Mouse (Mus musculus) ZHBTc4 (cell line): ENCODE results near the gene Abcc4.
"Not testable (repeated sequence)": the region's sequence is repeated elsewhere in the genome, so short reads cannot be mapped to it uniquely, and the experiment has no call there.

Experiments used
- DNase-seq: peaks from one replicate; pipeline ENCODE4 v3.0.0-alpha.2; 2011; ENCODE audit warnings: low read depth, low spot score

Abcc4 gene

DNA sequence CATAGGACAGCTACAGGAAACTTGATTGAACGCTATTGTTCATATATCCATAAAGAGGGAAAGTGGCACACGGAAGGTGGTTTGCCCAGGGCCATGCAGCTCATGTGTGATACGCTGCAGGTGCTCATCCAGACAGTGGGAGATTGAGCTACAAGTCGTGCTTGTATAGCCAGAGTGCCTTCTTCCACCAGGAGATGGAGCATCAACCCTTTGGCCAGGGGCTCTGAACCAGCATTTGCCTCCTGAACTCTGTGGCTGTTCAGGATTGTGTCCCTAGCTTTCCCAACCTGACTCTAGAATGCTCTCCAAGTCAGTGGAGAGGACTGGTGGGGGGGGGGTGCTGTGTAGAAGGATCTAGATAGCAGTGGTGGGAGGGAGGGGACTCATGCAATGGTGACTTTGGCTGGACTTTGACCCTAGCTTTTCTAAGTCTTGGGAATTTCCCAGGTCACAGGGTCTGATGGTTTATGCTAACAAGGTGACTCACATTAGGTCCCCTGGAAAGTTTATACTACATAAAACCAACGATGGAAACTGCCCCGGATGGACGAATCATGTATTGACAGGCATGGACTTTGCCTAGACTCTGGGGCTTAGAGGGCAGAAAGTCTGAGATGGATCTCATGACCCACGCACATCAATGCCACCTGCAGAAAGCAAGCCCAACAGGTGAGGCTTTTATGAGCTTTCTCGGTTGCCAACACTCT is 27.6 kb downstream of the Abcc4 start:
- no peak for DNase-seq

DNA sequence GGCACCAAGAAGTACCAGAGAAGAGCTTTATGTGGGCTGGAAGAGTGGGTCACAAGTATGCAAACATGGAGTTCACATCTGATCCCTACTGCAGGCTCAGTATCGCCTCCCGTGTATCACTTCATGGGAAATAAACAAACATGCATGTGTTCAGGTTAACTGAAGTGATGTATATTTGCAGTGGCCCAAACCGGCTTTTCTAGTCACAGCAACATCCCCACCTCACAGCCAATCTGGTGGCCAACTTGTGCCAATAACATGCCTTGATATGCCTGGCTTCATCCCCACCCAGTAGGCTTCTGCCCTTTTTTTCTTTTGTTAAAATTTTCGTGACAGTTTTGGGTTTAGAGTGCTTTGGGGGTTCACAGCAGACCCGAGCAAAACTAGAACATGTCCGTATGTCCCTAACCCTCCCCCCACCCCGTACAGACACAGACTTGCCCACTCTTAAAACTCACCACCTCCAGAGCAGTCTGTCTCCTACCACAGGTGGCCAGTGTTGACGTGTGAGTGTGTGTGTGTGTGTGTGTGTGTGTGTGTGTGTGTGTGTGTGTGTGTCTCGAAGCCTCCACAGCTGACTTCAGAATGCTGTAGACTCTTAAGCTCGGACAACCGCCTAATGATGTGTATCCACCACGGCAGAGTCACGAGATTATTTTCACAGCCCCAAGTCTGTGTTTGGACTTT is 29.6 kb downstream of the Abcc4 start:
- DNase-seq: no peak

DNA sequence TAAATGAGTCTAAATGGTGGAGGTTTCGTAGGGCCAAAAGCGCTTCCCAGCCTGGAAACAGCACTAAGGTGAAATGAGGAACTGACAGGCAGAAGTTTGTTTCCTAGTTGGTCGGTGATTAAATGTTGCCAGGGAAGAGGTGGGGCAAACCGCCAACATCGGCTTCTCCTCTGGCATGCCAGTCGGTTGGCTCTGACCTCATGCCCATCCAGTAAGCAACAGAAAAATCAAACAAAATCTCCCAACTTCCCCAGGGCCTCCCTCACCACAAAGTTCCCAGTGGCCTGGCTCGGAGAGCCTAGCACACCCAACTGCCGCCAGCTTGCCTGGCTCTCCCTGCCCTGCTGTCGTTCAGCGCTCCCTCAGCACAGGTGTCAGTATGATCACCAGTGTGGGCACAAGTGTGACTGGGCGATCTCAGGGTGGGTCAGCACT is 31.3 kb downstream of the Abcc4 start:
- DNase-seq: no peak

DNA sequence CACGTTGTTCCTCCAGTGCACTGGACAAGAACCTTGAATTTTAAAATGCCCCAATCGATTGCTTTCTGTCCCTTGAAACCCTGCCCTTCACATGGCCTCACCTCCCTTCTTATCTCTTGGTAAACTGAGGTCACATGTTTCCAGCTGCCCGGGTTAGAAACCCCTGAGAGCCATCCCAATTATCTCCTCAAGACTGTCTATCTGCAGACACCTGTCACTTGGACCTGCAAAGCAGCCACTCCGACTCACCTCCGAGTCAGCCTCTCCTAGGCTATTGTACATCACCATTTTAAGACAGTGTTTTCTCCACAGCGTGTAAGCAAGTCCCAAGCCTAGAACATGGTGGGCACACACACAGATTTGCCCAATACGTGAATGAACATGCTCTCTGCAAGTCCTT is 31.8 kb downstream of the Abcc4 start:
- DNase-seq: no peak

DNA sequence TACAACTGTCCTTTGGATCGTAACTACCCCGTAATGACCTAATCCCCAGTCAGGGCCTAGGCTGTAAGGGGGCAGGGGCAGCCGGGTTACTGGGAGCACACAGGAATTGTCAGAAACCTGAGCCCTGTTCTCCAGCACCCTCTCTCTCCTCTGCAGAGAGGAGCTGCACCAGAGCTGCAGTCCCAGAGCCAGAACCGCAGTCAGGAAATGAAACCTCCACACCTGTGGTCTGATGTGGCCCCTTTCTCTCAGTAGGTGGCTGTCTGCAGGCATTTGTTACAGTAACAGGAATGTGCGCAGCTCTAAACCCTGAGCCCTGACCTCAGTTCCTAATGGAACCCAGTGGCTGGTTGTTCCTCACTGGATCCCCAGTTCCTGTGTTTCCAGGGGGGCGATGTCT is 32.5 kb downstream of the Abcc4 start:
- peak; percentile 72 for DNase-seq

DNA sequence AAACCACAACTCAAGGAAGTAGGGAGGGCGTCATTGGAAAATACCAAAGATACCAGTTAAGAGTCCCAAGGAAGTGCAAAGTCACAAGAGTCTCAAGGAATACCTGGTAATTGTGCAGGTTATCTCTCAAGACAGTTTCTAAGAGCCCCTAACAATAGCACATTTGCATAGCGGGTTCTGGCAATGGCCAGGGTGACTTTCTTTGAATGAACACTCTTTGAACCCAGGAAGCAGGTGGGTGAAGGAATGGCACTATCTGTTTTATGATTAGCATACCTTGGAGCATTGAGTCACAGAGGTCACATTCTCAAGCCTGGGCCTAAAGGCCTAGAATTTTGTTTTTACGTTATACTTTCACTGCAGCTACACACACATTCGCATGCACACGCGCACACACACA is 33.1 kb downstream of the Abcc4 start:
- peak; percentile 74 for DNase-seq

DNA sequence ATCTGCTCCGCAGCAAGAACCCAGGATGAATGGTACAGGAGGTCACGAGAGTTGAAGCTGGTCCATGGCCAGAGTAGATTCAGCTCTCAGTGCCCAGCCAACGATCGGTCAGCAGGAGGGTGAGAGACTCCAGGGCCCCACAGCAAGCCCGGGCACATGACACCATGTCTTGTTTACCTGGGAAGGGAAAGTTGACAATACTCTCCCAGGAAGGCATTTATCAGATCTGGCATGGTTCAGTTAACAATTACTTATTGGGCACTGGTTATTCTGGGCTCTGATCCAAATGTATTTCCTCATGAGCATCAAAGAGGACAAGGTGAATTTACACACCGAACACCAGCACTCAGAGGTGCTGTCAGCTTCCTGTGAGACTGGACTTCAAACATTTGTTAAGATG is 38.5 kb downstream of the Abcc4 start:
- no peak for DNase-seq

DNA sequence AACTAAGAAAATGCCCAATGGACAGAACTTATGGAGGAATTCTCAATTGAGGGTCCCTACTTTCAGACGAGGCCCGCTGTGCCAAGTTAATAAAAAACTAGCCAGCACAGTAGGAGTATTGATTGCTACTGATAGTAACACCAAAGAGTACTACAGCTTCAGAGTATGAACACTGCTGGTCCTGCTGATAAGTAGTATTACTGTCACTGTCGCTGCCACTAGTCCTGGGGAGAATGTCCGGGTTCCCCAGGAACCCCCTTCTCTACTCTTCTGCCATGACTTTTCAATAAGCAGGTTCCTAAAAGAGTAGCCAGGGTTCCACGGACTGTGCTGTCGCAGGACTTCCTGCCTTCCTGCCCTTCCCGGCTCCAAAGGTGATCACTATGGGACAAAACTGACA is 41.4 kb downstream of the Abcc4 start:
- no peak for DNase-seq

DNA sequence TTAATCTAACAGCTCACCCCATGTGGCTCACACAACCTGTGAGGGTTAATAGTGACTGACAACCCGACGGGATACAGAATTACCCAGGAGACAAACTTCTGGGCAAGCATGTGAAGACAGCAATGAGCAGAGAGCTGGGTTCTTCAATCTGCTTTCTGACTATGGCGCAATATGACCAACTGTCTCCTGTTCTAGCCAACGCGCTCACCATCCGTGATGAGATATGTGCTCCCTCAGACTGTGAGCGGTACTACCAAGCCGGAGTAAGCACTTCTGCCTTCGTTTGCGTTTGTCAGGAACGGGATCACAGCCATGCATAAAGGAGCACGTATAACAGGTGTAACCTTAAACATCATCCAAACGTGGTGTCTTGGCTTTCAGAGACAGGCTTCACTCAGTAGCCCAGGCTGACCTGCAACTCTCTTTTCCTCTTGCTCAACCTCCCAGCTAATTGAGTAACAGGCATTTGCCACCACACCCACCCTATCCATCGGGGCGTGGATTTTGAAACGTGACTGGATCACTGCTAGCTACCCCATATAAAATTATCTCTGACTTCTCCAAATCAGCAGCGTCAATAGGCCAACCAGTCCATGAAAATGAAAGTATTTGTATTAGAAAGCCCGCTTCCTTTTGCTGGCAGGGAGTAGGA is 43.3 kb downstream of the Abcc4 start:
- no peak for DNase-seq

DNA sequence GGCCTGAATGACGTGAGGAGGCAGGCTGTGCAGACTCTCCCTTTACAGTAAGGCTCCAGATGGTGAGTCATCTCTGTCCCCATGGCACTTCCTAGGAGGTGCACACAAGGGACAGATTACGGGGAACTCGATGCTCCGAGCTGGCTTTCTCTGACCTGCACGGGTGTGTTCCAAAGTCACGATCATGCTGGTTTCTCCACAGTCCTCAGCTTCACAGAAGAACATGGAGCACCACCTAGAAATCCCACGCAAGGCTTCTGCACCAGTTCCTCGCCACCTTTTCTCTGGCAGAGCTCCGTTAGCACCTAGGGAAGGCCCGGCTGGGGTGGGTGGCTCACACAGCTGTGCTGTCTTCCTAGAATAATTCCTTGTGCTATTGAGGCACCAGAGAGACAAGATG is 43.9 kb downstream of the Abcc4 start:
- no peak for DNase-seq

DNA sequence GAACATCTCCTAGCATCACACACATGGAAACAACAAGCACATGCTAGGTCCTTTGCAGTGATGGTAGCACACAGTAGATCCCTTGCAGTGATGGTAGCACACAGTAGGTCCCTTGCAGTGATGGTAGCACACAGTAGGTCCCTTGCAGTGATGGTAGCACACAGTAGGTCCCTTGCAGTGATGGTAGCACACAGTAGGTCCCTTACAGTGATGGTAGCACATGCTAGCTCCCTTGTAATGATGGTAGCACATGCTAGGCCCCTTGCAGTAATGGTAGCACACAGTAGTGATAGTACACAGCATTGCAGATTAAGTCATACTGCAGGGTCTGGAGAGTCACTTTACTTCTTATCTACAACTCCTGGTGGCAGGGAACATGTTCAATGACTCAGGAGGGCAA is 46.8 kb downstream of the Abcc4 start:
- no peak for DNase-seq

DNA sequence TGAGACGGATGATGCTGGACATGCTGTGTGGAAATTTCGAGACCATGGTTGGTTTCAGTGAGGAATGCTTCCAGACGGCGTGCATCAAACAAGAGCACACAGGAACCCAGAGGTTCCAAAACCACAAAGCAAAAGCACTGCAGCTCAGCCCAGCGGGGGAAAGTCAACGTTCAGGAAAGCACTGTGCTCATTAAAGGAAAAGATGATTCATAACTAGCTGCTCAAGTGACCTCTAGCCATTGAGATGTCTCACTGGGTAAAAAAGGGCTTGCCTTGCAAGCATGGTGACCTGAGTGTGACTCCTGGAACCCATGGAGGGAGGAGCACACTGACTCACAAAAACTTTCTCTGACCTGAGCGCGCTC is 47.7 kb downstream of the Abcc4 start:
- no peak for DNase-seq

DNA sequence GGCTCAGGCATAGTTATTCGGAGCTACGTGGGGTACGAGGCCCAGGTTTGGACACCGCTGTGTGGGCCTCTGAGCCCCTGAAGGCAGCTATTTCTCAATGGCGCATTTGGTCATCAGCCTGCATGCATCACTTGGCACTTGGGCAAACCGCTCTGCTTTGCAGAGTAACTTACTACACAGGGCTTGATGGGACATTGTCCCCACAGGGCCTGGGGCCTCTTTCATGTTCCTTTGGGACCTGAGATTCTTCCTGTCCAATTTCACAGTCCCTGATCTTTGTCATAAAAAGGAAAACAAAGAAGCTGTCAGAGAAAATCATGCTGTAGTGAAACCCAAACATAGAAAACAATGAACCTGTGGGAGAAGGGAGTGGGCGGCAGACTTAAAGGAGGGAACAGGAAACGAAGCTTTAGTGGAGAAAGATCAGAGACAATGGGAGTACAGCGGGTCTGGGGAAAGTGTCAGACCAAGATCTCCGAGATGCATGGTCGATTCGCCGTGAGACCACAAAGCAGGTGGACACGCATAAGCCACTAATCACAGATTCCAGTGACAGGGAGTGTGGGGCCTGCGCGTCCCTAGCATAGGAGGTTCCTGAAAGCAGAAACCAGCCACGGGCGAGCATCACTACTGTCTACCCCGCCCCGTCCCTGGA is 48.2 kb downstream of the Abcc4 start:
- DNase-seq: peak; percentile 56

DNA sequence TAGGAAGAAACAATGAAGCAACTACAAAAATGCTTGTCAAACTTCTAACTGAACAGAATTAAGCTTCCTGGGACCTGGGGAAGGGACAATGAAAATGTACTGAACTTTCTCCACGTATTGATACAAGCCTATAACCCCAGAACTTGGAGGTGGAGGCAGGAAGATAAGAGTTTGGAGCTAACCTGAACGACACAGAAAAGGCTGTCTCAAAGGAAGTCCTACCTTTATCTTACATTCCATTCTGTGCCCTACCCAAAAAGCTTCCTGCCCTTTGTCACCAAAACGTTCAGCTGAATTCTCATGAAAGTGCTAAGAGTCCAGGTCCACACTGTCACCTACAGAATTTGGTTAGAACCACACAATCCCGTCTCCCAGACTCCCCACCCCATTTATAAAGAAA is 48.8 kb downstream of the Abcc4 start:
- DNase-seq: no peak

DNA sequence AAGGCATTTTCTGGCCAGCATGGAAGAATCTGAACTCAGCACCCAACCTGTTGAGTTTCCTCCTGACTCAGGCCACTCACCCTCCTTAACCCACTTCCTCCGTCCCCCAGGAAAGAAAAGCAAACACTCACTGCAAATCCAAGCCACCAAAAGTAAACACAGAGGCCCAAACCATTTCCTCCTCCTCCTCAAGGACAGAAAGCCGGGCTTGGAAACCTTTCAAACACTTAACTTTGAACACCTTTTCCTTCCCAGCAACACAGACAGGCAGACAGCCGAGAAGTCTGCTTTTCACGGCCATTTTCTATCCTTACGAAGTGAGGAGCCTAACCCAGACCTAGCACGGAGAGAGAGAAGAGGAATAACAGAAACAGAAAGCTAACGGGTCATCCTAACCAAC is 50.0 kb downstream of the Abcc4 start:
- DNase-seq: no peak

DNA sequence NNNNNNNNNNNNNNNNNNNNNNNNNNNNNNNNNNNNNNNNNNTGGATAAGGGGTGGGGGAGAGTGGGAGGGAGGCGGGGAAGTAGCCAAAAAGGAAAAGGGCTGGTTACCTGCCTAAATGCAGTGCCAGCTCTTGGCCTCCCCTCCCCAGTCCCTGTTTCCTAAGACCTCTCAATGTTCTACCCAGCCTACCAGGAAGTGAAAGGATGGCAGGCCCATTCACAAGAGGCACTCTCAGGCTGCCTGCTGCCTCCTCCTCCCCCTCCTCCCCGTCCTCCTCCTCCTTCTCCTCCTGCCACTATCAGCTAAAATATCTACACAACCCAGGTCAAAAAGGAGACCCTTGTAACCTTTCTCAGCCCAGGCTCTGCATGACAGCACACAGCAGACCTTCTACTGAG is 51.1 kb downstream of the Abcc4 start:
- no peak for DNase-seq

DNA sequence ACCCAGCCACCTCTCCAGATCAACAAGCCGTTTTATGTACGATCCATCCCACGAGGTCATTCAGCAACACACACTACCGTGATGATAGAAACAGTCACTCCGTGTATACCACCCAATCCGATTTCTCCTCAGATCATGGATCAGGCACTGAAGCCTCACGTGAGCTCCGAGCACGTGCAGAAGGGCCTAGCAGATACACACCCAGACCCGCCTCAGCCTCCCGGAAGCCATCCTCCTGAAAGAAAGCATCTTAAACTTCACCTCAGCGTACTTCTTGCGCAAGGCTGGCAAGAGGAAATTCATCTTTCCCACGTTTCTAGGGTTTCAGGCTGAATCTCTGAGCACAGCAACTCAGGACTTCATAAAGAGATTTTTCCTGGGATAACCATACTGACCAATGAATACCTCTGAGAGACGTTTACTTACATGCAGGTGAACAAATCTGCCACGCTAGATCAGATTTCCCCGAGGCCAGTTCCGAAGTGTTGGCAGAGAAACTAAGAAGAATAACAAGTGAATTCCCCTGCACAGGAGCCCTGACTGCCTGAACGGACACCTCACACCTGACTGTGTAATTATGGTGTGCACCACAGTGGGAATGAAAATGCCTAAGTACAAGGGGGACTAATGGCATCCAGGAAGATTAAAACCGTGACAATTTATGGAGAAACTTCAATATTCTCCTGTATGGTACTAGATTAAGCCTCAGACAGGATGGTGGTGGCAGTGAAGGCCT is 54.1 kb downstream of the Abcc4 start:
- DNase-seq: peak; percentile 58

DNA sequence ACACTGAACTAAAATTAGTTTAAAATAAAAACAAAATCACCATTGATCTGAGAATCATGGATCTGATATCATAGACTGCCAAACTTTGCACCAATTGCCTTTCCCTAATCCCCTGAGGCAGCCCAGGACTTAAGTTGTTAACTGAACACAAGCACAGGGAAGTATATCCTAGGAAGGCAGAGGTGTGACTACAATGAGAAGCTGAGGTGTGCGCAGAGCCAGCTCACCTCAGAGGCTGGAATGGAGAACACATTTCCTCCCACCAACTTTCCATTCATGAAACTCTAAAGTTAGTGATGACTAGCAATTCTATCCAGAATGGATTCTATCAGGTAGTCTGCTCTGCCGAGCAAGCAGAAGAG is 56.1 kb downstream of the Abcc4 start:
- DNase-seq: no peak

DNA sequence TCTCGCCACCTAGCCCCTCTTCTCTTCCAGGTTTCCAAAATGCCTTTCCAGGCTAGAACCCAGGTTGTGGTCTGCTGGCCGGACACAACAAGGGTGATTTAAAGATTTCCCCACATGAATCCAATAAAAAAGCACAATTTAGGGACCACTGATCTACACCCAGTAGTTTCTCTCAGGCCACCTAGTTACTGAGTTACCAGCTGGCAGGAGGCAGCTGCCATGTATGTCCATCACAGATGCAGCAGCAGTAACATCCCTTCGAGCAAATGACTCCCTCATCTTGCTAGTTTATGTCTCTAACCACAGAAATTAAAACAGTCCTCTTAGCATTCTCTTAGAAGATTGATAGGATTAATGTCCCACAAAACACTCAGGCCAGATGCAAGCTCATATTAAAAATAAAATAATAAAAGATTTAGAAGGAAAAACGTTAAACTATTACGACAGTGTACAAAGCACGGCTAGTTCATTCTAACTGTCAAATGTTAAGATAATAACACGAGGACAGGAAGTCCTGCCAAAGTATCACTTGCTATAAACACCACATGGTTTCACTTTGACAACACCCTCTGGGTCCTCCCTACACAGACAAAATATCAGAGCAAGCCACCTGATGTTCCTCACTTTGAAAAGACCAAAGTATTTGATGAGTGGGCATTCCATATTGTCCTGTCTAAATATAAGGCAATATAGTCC is 56.7 kb downstream of the Abcc4 start:
- DNase-seq: no peak

DNA sequence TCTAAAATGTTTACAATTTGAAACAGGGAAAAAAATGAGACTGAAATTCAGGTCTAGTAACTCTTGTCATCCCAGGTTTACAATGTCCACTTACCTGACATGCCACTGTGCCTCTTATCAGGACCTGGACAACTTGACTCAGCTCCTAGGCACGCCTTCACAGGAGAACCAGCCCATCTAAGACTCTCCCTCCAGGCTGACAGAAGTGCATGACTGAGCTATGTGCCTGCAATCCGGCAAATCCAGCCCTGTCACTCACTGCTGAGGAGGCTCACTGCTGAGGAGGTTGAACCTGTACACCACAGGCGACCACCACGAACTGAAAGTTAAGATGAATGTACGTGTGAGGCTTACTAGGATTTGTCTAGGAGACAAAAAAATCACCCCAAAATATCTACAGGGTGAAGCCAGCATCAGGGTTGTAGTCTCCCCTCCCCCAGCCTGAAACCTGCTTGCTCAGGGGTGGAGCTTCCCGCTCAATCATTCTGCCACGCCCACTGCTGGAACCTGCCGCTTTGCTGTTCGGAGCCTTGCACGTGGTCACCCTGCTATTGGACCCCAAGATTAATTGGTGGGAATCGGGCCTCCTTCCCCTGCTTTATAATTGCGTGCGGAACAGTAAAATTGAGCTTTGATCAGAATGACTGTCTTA is 63.0 kb downstream of the Abcc4 start:
- DNase-seq: not testable (repeated sequence)

DNA sequence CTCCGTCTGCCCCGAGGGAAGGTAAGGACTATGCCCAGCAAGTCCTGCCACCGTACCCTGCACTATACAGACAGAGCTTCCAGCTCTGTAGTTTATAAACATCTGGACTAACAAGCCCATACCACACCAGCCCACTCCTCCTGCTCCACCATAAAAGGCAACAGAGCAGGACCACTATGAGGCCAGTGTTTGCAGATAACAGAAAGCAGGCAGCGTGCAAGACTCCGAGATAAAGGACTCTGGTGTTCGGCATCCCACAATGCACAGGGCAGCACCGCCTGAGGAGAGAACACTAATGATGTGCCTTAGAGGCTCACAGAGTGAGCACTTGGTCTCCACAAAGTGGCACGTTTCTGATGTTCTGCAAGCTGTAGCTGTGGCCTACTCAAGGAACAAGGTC is 63.9 kb downstream of the Abcc4 start:
- DNase-seq: no peak
